Mouse (Mus musculus) limb, embryonic 10.5 days (tissue): ENCODE results near the gene Spi1. TPM values are rescaled to one million over a fixed set of nuclear protein-coding genes. Genes with fewer than 3 reads are reported as not detected.

Source experiments
- DNase-seq: peaks from one replicate; pipeline ENCODE4 v3.0.0-alpha.2; 2017; ENCODE audit warnings: low spot score
- H3K27ac ChIP-seq: fragments of 300-500 bp; sonication (generic); 2 replicates; pipeline ENCODE4 v1.5.1; 2016; ENCODE audit warnings: mild to moderate bottlenecking
- H3K27me3 ChIP-seq: fragments of 300-500 bp; sonication (generic); 2 replicates; pipeline ENCODE4 v1.6.1; 2016; ENCODE audit warnings: low read depth, mild to moderate bottlenecking; ENCODE audit not compliant: poor library complexity, severe bottlenecking
- H3K36me3 ChIP-seq: fragments of 300-500 bp; sonication (generic); 2 replicates; pipeline ENCODE4 v1.6.1; 2016; ENCODE audit warnings: mild to moderate bottlenecking, moderate library complexity
- H3K4me1 ChIP-seq: fragments of 300-500 bp; sonication (generic); 2 replicates; pipeline ENCODE4 v1.6.1; 2016
- H3K4me3 ChIP-seq: fragments of 300-500 bp; sonication (generic); 2 replicates; pipeline ENCODE4 v1.5.1; 2016; ENCODE audit warnings: mild to moderate bottlenecking, moderate library complexity
- H3K9me3 ChIP-seq: fragments of 300-500 bp; sonication (generic); replicated peaks from 2 replicates; pipeline ENCODE4 v1.6.1; 2016; ENCODE audit warnings: mild to moderate bottlenecking
- WGBS: fragments of 180-500 bp; shearing (Covaris S2); methylation state at CpG from one replicate; pipeline ENCODE4 v1.1.7; 2016; 5-methylcytosine and 5-hydroxymethylcytosine counted together
- polyA plus RNA-seq: library from polyadenylated mRNA; unstranded; fragments of >200 nt; fragmentation: Nextera tagmentation; extraction: Ambion mirVana; gene quantifications from 2 replicates; pipeline ENCODE4 v1.2.1, GENCODE M21; 2016

Spi1 gene
- polyA plus RNA-seq, 1 experiment from 2014 or later = 2.6 TPM

GRCm38 (mm10) chr2:91070076-91070800 is 12.0 kb upstream of the Spi1 start, which contains the start of gene Slc39a13:
Gene Slc39a13 (minus strand): TSS chr2:91070417.
- Histone ChIP-seq H3K36me3 (peaks cover 23% of the 10 kb centered on the region), H3K9me3 (no peaks in the 10 kb centered on the region), H3K4me3 (peak within 1 kb of the TSS; percentile 61), H3K27me3 (no peaks in the 10 kb centered on the region), H3K4me1 (peaks cover 35% of the 10 kb centered on the region), H3K27ac (peak within 1 kb of the TSS; percentile 87)
- peak; percentile 96 for DNase-seq
- under 1% methylated on average over 60 of the region's 69 CpGs for WGBS

GRCm38 (mm10) chr2:91071059-91071458 is 11.1 kb upstream of the Spi1 start:
- Histone ChIP-seq H3K4me1 (peaks cover 35% of the 10 kb centered on the region), H3K36me3 (peaks cover 16% of the 10 kb centered on the region), H3K9me3 (no peaks in the 10 kb centered on the region), H3K4me3 (peak overlapping the region; percentile 61), H3K27ac (peak overlapping the region; percentile 87), H3K27me3 (no peaks in the 10 kb centered on the region)
- 86% methylated on average over 10 of the region's 10 CpGs for WGBS
- DNase-seq = no peak

DNA sequence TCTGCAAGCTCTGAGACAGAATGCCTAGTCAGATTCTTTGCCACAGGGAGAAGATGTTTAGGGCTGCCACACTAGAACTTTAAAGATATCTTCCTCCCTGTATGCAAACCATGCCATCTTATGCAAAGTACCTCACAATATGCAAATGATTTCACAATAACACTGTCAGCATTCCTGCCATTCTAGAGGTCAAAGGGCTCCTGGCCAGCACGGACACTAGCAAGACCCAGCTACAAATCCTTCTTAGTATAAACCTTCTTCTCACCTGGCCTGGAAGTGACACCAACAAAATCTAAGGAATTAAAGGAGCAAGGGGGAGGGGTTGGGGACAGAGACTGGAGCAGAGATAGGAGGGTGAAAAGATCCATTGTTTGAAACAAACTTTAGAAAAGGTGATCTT is 10.1 kb upstream of the Spi1 start:
- Histone ChIP-seq H3K27me3 (peaks cover 1% of the 10 kb centered on the region; the same call in 1 of the 2 replicates), H3K27ac (no peak overlapping the region), H3K4me1 (peaks cover 35% of the 10 kb centered on the region), H3K9me3 (no peaks in the 10 kb centered on the region), H3K4me3 (no peak overlapping the region), H3K36me3 (peaks cover 10% of the 10 kb centered on the region)
- 33% methylated on average over 1 of the region's 1 CpGs for WGBS
- no peak for DNase-seq

GRCm38 (mm10) chr2:91077957-91078313 is 4.3 kb upstream of the Spi1 start:
- DNase-seq = no peak
- peaks cover 15% of the 10 kb centered on the region for H3K27me3 ChIP-seq
- peak overlapping the region; percentile 59 for H3K4me3 ChIP-seq
- H3K27ac ChIP-seq = no peak overlapping the region
- peaks cover 23% of the 10 kb centered on the region for H3K4me1 ChIP-seq
- no peaks in the 10 kb centered on the region for H3K36me3 ChIP-seq
- WGBS = 16% methylated on average over 12 of the region's 12 CpGs
- H3K9me3 ChIP-seq = no peaks in the 10 kb centered on the region

GRCm38 (mm10) chr2:91078314-91079025 is 3.7 kb upstream of the Spi1 start:
- peak; percentile 59 for DNase-seq
- H3K27ac ChIP-seq = peak overlapping the region; percentile 74
- peaks cover 15% of the 10 kb centered on the region for H3K27me3 ChIP-seq
- no peaks in the 10 kb centered on the region for H3K9me3 ChIP-seq
- 2% methylated on average over 36 of the region's 36 CpGs for WGBS
- H3K4me3 ChIP-seq = peak overlapping the region; percentile 59
- H3K36me3 ChIP-seq = no peaks in the 10 kb centered on the region
- H3K4me1 ChIP-seq = peaks cover 26% of the 10 kb centered on the region

- no peaks in the 10 kb centered on the region for H3K36me3 ChIP-seq
- peak overlapping the region; percentile 74 for H3K27ac ChIP-seq
- no peaks in the 10 kb centered on the region for H3K9me3 ChIP-seq
- 34% methylated on average over 5 of the region's 5 CpGs for WGBS
- H3K4me1 ChIP-seq = peaks cover 26% of the 10 kb centered on the region
- DNase-seq = no peak
- H3K27me3 ChIP-seq = peaks cover 15% of the 10 kb centered on the region
- H3K4me3 ChIP-seq = peak overlapping the region; percentile 59
Observed at GRCm38 (mm10) chr2:91079026-91079384, 3.2 kb upstream of the Spi1 start.

- Histone ChIP-seq H3K9me3 (no peaks in the 10 kb centered on the region), H3K4me3 (no peak overlapping the region), H3K27ac (no peak overlapping the region), H3K4me1 (peaks cover 29% of the 10 kb centered on the region), H3K27me3 (peaks cover 15% of the 10 kb centered on the region), H3K36me3 (no peaks in the 10 kb centered on the region)
- no peak for DNase-seq
- 78% methylated on average over 8 of the region's 8 CpGs for WGBS
Observed at GRCm38 (mm10) chr2:91080784-91081513, 1.2 kb upstream of the Spi1 start.

DNA sequence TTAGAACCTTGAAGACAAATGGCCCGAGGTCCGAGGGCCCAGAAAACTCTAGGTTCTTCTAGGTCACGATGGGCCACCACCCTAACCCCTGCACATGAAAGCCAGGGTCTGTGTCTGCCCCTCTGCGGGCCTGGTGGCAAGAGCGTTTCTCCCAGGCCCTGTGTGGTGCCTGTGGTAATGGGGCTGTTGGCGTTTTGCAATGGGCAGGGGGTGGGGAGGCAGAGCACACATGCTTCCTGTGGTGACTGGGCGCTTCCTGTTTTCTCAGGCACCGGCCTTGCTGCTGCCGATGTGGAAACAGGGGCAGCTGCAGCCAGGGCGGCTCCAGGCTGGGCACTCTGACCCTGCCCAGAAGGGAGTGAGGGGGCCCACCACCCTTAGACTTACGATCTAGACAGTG is 654 bp downstream of the Spi1 start:
- Histone ChIP-seq H3K27ac (peak overlapping the region; percentile 71), H3K36me3 (no peaks in the 10 kb centered on the region), H3K4me1 (peaks cover 30% of the 10 kb centered on the region), H3K9me3 (no peaks in the 10 kb centered on the region), H3K27me3 (peaks cover 6% of the 10 kb centered on the region), H3K4me3 (no peak overlapping the region)
- WGBS = 70% methylated on average over 11 of the region's 11 CpGs
- DNase-seq = no peak

DNA sequence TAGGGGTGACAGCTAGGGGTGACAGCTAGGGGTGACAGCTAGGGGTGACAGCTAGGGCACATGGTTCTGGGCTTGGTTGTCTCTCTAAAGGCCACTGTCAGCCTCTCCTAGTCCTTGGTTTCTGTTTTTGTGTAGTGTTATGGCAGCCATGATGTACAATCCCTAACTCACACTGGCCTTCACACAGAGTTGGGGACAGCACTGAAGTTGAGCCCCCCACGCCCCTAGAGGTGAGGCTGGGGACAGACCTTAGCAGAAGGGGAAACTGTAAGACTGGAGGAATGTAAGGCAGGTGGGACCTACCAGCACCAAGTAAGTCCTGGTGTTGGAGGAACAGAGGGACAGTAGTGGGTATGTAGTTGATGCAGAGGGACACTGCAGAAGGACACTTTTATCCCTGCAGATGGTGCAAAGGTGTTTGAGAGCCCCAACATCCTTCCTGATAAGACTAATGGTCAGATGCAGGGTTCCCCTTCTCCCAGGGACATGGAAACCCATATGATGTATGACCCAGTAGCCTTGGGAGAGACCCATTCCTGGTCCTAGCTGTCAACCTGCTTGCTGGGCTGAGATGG is 1.3 kb downstream of the Spi1 start:
- peaks cover 24% of the 10 kb centered on the region for H3K4me1 ChIP-seq
- H3K4me3 ChIP-seq = no peak overlapping the region
- no peaks in the 10 kb centered on the region for H3K36me3 ChIP-seq
- H3K27me3 ChIP-seq = no peaks in the 10 kb centered on the region; the same call in 1 of the 2 replicates
- 57% methylated on average over 1 of the region's 1 CpGs for WGBS
- H3K27ac ChIP-seq = peak overlapping the region; percentile 71
- H3K9me3 ChIP-seq = no peaks in the 10 kb centered on the region
- no peak for DNase-seq

DNA sequence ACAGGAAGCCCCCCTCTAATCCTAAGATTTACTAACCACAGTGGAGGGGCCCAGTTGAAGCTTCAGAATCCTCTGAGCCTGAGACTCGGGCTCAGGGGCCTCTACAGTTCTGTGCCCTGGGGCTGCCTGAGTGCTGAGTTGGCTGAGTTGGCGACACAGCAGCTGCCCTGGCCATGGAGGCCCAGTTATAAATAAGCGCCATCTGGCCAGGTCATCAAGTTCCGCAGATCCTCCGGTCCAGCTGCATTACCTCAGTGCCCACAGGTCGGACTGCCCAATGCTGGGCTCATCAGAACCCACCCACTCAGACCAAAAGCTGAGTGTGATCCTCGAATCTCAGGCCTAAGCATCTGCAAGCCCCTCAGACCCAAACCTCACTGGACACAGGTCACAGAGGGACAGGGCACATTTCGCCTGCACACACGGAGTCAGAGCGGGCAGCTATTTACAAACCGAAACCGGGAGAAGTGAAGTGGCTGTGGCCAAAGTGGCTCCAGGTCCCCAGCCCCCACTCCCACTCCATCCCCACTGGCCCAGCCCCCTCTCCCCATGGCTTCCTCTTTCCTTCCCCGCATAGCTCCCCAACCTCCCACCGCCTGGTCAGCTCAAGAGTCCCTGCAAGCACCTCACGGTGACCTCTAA is 2.1 kb downstream of the Spi1 start:
- no peaks in the 10 kb centered on the region for H3K9me3 ChIP-seq
- no peaks in the 10 kb centered on the region for H3K36me3 ChIP-seq
- WGBS = 86% methylated on average over 15 of the region's 15 CpGs
- peaks cover 16% of the 10 kb centered on the region for H3K4me1 ChIP-seq
- no peak for DNase-seq
- H3K27me3 ChIP-seq = no peaks in the 10 kb centered on the region
- H3K27ac ChIP-seq = no peak overlapping the region
- H3K4me3 ChIP-seq = no peak overlapping the region

GRCm38 (mm10) chr2:91085494-91086391 is 3.6 kb downstream of the Spi1 start:
- 90% methylated on average over 14 of the region's 14 CpGs for WGBS
- Histone ChIP-seq H3K27ac (0 out of 2 replicates have a peak overlapping the region, but pooled peaks have one; percentile 4), H3K27me3 (no peaks in the 10 kb centered on the region)

More at GRCm38 (mm10) chr2:91085494-91086391, 3.6 kb downstream of the Spi1 start:
- Histone ChIP-seq H3K36me3 (no peaks in the 10 kb centered on the region), H3K4me3 (no peak overlapping the region), H3K9me3 (no peaks in the 10 kb centered on the region), H3K4me1 (peaks cover 16% of the 10 kb centered on the region)
- DNase-seq = no peak
